Mouse (Mus musculus) E14TG2a.4 (cell line): ENCODE results near the gene Rasd2.

Experiments used
- H3K27me3 ChIP-seq: 2 replicates; pipeline ENCODE4 v1.6.1; 2014; ENCODE audit warnings: low read length, control low read depth; ENCODE audit not compliant: insufficient read depth
- H3K36me3 ChIP-seq: 2 replicates; pipeline ENCODE4 v1.6.1; 2014; ENCODE audit warnings: low read length, control low read depth; ENCODE audit not compliant: insufficient read depth
- H3K4me1 ChIP-seq: replicated peaks from 2 replicates; pipeline ENCODE4 v1.6.1; 2014; ENCODE audit warnings: low read depth, low read length, control low read depth
- H3K4me3 ChIP-seq: replicated peaks from 2 replicates; pipeline ENCODE4 v1.5.1; 2014; ENCODE audit warnings: mild to moderate bottlenecking, low read length
- H3K9me3 ChIP-seq: 2 replicates; pipeline ENCODE4 v1.6.1; 2014; ENCODE audit warnings: low read length, control low read depth
- CTCF ChIP-seq: conservative IDR thresholded peaks from 2 replicates; pipeline ENCODE4 v1.5.1; 2014; ENCODE audit warnings: low read length
- NANOG ChIP-seq: IDR thresholded peaks from 2 replicates; pipeline ENCODE4 v1.6.1; 2014; ENCODE audit warnings: borderline replicate concordance, low read length, mixed read lengths
- POU5F1 ChIP-seq: IDR thresholded peaks from 2 replicates; pipeline ENCODE4 v1.6.1; 2014; ENCODE audit warnings: low read length, borderline replicate concordance

The Rasd2 gene

GRCm38 (mm10) chr8:75249186-75249585 lies 35.4 kb downstream of the Rasd2 start:
- Histone ChIP-seq H3K36me3 (no peaks in the 10 kb centered on the region), H3K9me3 (peaks cover 16% of the 10 kb centered on the region), H3K4me3 (no peak overlapping the region), H3K27me3 (no peaks in the 10 kb centered on the region), H3K4me1 (no peaks in the 10 kb centered on the region)
- TF ChIP-seq NANOG (no peak), CTCF (no peak), POU5F1 (no peak)

DNA sequence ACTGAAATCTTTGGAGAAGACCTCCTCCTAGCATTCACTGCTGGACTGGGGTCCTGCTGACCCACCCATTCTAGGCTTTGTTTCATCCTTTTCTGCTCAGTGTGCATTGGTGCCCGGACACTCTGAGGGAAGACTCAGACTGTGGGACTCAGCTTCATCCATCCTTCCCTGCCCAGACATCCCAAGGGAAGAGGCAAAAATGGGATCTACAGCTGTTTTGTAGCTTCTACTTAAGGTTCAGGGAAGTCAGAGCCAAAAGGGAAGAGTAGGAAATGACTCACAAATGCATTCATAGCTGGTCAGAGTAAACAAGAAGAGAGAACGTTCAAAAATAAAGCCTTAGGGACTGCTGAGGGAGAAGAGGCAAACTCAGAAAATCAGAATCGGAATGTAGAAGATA lies 40.3 kb downstream of the Rasd2 start:
- H3K36me3 ChIP-seq, result no peaks in the 10 kb centered on the region
- H3K4me1 ChIP-seq, result no peaks in the 10 kb centered on the region
- H3K27me3 ChIP-seq, result no peaks in the 10 kb centered on the region
- H3K4me3 ChIP-seq, result no peak overlapping the region
- peaks cover 10% of the 10 kb centered on the region for H3K9me3 ChIP-seq
- TF ChIP-seq NANOG (no peak), POU5F1 (no peak), CTCF (no peak)

- TF ChIP-seq NANOG, result no peak
- no peak for TF ChIP-seq CTCF
- no peak for TF ChIP-seq POU5F1
- Histone ChIP-seq H3K4me1 (no peaks in the 10 kb centered on the region), H3K36me3 (no peaks in the 10 kb centered on the region), H3K9me3 (peaks cover 10% of the 10 kb centered on the region), H3K4me3 (no peak overlapping the region), H3K27me3 (no peaks in the 10 kb centered on the region)
Observed at GRCm38 (mm10) chr8:75255635-75256034, 41.9 kb downstream of the Rasd2 start.

DNA sequence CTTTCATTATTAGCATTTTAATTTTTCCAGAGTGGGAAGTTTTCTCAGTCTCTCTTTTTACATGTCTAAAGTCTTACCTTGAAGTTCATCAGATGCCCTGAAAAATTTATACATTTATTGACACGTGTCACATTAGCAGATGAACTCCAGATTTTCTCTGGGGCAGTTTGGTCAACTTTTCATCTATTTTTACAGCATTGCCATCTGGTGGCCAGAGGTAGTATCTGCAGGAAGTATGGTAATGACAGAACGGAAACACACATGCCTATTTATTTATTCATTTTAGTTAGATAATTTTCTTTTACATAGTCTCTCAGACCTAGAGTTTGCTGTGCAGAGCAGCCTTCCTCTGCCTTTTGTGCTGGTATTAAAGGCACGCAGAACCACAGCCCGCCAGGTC lies 58.4 kb downstream of the Rasd2 start:
- TF ChIP-seq NANOG (no peak), CTCF (peak; percentile 64)
- Histone ChIP-seq H3K4me1 (no peaks in the 10 kb centered on the region), H3K9me3 (peaks cover 16% of the 10 kb centered on the region), H3K27me3 (no peaks in the 10 kb centered on the region; the same call in 1 of the 2 replicates), H3K4me3 (no peak overlapping the region), H3K36me3 (no peaks in the 10 kb centered on the region)
